11 mouse cellular contexts compared by ENCODE assay signal in genomic region chr8:84786801-84787467, GRCm38 (mm10). TPM values are rescaled to one million over a fixed set of nuclear protein-coding genes. Genes with fewer than 3 reads are reported as not detected.
DNase-seq lines count a peak whose midpoint lies in the region; ATAC-seq lines count a peak whose summit lies in the region.
"Had no signal": no experiment of that assay in that cellular context is flagged by ENCODE, and none has a peak within 500 bp of the region (broad histone marks: within the 10 kb centered on the region; RNA-seq: fewer than 3 reads in every experiment).

No protein-coding gene starts in this region.

- 10% methylated on average over 11 of the region's 11 CpGs for WGBS in kidney, embryonic 15.5 days
- WGBS in hindbrain, embryonic 12.5 days: 5% methylated on average over 11 of the region's 11 CpGs

- no peaks in the 10 kb centered on the region for H3K36me3 ChIP-seq in kidney, embryonic 15.5 days
- no peaks in the 10 kb centered on the region for H3K36me3 ChIP-seq in hindbrain, embryonic 12.5 days

- peak overlapping the region; percentile 12; the same call in 1 of the 2 replicates for H3K4me3 ChIP-seq in kidney, embryonic 15.5 days (replicated peaks)
- H3K4me3 ChIP-seq in hindbrain, embryonic 12.5 days: no peak overlapping the region

- peaks cover 99% of the 10 kb centered on the region for H3K27me3 ChIP-seq in kidney, embryonic 15.5 days
- peaks cover 100% of the 10 kb centered on the region for H3K27me3 ChIP-seq in hindbrain, embryonic 12.5 days
- H3K27me3 ChIP-seq: Patski had no signal

- peak overlapping the region; percentile 35; the same call in 1 of the 2 replicates for H3K4me2 ChIP-seq in kidney, embryonic 15.5 days
- 0 out of 2 replicates have a peak overlapping the region, but pooled peaks have one; percentile 8 for H3K4me2 ChIP-seq in hindbrain, embryonic 12.5 days (replicated peaks)

- DNase-seq in cerebellum, postnatal 14 days: peak; percentile 32 to 53
- no peak for DNase-seq in cerebellum, adult 9-10 months
- DNase-seq in kidney, postnatal 4 days: no peak
- DNase-seq in 3134 (ENCODE audit: extremely low read depth, insufficient read length, low spot score): peak; percentile 36
- DNase-seq in adrenal gland, adult 18-20 months (ENCODE audit: low spot score in 2 of 2): no peak
- DNase-seq in urinary bladder, postnatal 14 days (ENCODE audit: low spot score): no peak
- DNase-seq: right cerebral cortex, postnatal 4 days; thymus, adult 2 months had no signal

- H3K9ac ChIP-seq in kidney, embryonic 15.5 days: no peak overlapping the region
- no peak overlapping the region for H3K9ac ChIP-seq in hindbrain, embryonic 12.5 days

- no peaks in the 10 kb centered on the region for H3K9me3 ChIP-seq in kidney, embryonic 15.5 days (replicated peaks)
- no peaks in the 10 kb centered on the region for H3K9me3 ChIP-seq in hindbrain, embryonic 12.5 days (replicated peaks)

- no peak for ATAC-seq in kidney, embryonic 15.5 days (replicated peaks; ENCODE audit: low FRiP score)
- ATAC-seq in hindbrain, embryonic 12.5 days (ENCODE audit: low FRiP score): no peak
- ATAC-seq: Patski had no signal

- H3K4me1 ChIP-seq in kidney, embryonic 15.5 days: peaks cover 35% of the 10 kb centered on the region
- peaks cover 28% of the 10 kb centered on the region for H3K4me1 ChIP-seq in hindbrain, embryonic 12.5 days

- no peak overlapping the region for H3K27ac ChIP-seq in kidney, embryonic 15.5 days
- H3K27ac ChIP-seq in hindbrain, embryonic 12.5 days: no peak overlapping the region

RNA-seq across cellular contexts. Expression of gene Nfix, which starts 13.2 kb away (rescaled TPM):
- polyA plus RNA-seq in kidney, embryonic 15.5 days (2015; fragmentation: Nextera tagmentation; extraction: Ambion mirVana): 14.2 and 15.5 TPM in 2 replicates
- polyA plus RNA-seq in hindbrain, embryonic 12.5 days (2016; fragmentation: Nextera tagmentation; extraction: Ambion mirVana): 11.6 and 14.2 TPM in 2 replicates
- total RNA-seq in adrenal gland, adult 18-20 months (2021): 100 to 1,000 TPM in 1 of 2 experiments, 10 to 100 TPM in 1; 92.2 to 127 TPM

RNA-seq across cellular contexts. Expression of gene Dand5, which starts 35.7 kb away (rescaled TPM):
- polyA plus RNA-seq in kidney, embryonic 15.5 days (2015; fragmentation: Nextera tagmentation; extraction: Ambion mirVana): 6.3 and 7.0 TPM in 2 replicates
- 6.6 and 7.1 TPM in 2 replicates for polyA plus RNA-seq in hindbrain, embryonic 12.5 days (2016; fragmentation: Nextera tagmentation; extraction: Ambion mirVana)
- 10 to 100 TPM; 10.6 to 10.8 TPM for total RNA-seq in adrenal gland, adult 18-20 months (2021)

RNA-seq across cellular contexts. Expression of gene Gadd45gip1, which starts 44.4 kb away (rescaled TPM):
- 52.6 and 53.0 TPM in 2 replicates for polyA plus RNA-seq in kidney, embryonic 15.5 days (2015; fragmentation: Nextera tagmentation; extraction: Ambion mirVana)
- 35.7 and 38.6 TPM in 2 replicates for polyA plus RNA-seq in hindbrain, embryonic 12.5 days (2016; fragmentation: Nextera tagmentation; extraction: Ambion mirVana)
- total RNA-seq in adrenal gland, adult 18-20 months (2021): 10 to 100 TPM; 62.0 to 71.1 TPM

RNA-seq across cellular contexts. Expression of gene Rad23a, which starts 53.5 kb away (rescaled TPM):
- 112 and 122 TPM in 2 replicates for polyA plus RNA-seq in kidney, embryonic 15.5 days (2015; fragmentation: Nextera tagmentation; extraction: Ambion mirVana)
- polyA plus RNA-seq in hindbrain, embryonic 12.5 days (2016; fragmentation: Nextera tagmentation; extraction: Ambion mirVana): 88.8 and 101 TPM in 2 replicates
- total RNA-seq in adrenal gland, adult 18-20 months (2021): 100 to 1,000 TPM; 109 to 113 TPM

RNA-seq across cellular contexts. Expression of gene Calr, which starts 59.8 kb away (rescaled TPM):
- 1,039 and 1,041 TPM in 2 replicates for polyA plus RNA-seq in kidney, embryonic 15.5 days (2015; fragmentation: Nextera tagmentation; extraction: Ambion mirVana)
- 792 and 820 TPM in 2 replicates for polyA plus RNA-seq in hindbrain, embryonic 12.5 days (2016; fragmentation: Nextera tagmentation; extraction: Ambion mirVana)
- 100 to 1,000 TPM; 606 to 686 TPM for total RNA-seq in adrenal gland, adult 18-20 months (2021)

Comparison
In these comparisons a context has a peak if more than half of its experiments do, and no peak if none do; other contexts are left out.
1. DNase-seq: peak in cerebellum, postnatal 14 days (2 of 2) and 3134 (single experiment); none in cerebellum, adult 9-10 months (single experiment), kidney, postnatal 4 days (0 of 2), adrenal gland, adult 18-20 months (0 of 2) and urinary bladder, postnatal 14 days (single experiment).